Mouse (Mus musculus) olfactory bulb, adult 2 months (tissue): ENCODE data around the gene Dnajb2.

Experiments used
- CTCF ChIP-seq: fragments of 200-500 bp; IDR thresholded peaks from 2 replicates; pipeline ENCODE4 v1.5.1; 2012; ENCODE audit warnings: low read depth, mild to moderate bottlenecking, low read length, moderate library complexity; ENCODE audit not compliant: insufficient read depth
- POLR2A ChIP-seq: fragments of 200-500 bp; IDR thresholded peaks from 2 replicates; pipeline ENCODE4 v1.6.1; 2012; ENCODE audit warnings: mild to moderate bottlenecking, low read depth, low read length, moderate library complexity; ENCODE audit not compliant: insufficient read depth

- TF ChIP-seq CTCF: no peak
- no peak for TF ChIP-seq POLR2A
Observed at GRCm38 (mm10) chr1:75226138-75226537, 10.1 kb upstream of the Dnajb2 start.
